Mouse (Mus musculus): ENCODE measurements around the gene Dyrk3.
"Not testable (repeated sequence)": the region's sequence is repeated elsewhere in the genome, so short reads cannot be mapped to it uniquely, and the experiment has no call there.

Gene Dyrk3

DNA sequence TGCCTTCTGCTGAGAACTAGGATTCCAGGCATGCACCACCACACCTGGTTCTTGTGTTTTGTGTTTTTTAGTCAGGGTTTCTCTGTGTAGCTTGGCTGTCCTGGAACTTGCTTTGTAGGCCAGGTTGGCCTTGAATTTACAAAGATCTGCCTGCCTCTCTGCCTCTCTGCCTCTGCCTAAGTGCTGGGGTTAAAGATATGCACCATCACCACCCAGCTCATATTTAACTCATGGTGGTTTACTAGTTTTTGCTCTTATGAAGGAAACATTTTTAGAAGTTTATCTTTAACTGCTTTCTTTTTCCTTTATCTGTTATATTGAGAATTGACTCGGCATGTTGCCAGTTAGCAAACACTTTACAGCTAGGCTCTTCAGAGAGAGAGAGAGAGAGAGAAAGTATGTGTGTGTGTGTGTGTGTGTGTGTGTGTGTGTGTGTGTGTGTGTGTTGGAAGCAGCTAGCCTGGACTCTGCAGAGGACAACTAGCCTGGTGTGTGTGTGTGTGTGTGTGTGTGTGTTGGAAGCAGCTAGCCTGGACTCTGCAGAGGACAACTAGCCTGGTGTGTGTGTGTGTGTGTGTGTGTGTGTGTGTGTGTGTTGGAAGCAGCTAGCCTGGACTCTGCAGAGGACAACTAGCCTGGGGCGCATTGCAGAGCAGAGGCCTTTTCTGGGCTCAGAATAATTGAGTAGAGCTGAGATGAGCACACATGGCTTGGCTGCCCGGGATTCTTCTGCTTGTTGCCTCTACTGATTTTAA, 21.6 kb upstream of the Dyrk3 start:
- not testable (repeated sequence) for DNase-seq (ENCODE audit: extremely low spot score, low read depth, low spot score)

DNA sequence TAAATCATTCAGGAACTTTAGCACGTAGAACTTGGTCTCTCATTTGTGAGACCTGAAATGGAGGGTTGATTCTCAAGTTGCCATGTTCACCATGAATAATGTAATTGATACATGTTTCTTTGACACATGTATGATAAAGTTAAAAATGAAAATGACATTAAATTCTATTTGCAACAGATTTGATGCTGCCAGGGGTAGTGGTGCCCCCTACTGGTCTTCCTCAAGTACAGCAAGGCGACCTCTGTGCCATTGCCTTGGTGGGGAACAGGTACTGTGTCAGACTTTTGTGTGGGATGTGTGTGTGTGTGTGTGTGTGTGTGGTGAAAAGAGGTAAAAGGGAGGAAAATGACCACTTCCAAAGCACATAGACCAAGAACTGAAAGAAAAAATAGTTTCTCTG, 17.3 kb upstream of the Dyrk3 start:
- no peak for DNase-seq (ENCODE audit: extremely low spot score, low read depth, low spot score)

DNA sequence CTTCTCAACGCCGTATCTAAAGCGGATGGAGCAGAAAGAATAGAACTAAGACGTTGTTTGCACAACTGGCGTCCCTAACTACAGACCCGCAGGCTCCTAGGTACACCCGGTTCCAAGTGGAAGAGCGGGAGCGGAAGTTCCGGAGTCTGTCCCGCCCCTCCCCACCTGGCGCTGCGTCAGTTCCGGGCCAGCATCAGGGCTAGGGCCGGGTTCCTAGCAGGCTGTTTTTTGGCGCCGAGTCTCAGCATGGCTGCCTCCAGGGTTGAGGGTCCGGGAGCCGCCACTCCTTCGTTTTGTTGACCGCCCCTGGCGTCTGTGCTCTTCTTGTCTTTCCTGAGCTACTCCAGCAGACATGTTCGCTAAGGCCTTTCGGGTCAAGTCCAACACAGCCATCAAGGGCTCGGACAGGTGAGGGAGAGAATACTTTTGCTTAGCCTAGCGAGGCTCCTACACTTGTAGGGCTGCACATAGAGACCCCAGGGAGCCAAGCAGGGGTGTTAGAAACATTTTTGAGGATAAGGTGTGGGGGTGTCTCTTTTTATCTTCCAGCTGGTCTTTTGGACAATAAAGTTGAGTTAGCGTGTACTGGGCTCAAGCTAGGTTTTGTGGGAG, 15.0 kb upstream of the Dyrk3 start, which contains the start of gene Eif2d:
Eif2d (plus strand) TSS at position 164 of the 612 bp plus-strand sequence.
- DNase-seq (ENCODE audit: extremely low spot score, low read depth, low spot score) = peak; percentile 42

DNA sequence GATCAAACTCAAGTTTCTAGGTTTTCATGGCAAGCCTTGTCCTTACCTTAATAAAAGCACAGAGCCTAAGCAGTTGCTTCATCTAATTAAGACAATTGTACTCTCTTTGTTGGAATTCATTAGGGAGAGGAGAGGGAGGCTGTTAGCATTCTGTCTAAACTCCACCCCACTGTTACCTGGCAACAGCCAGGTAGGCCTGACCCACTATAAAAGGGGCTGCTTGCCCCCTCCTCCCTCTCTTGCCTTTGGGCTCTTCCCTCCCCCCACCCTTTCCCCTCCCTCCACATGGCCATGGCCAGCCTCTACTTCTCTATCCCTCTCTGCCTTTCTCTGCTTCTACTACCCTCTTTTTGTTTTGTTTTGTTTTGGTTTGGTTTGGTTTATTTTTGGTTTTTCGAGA, 11.4 kb upstream of the Dyrk3 start:
- no peak for DNase-seq (ENCODE audit: extremely low spot score, low read depth, low spot score)

DNA sequence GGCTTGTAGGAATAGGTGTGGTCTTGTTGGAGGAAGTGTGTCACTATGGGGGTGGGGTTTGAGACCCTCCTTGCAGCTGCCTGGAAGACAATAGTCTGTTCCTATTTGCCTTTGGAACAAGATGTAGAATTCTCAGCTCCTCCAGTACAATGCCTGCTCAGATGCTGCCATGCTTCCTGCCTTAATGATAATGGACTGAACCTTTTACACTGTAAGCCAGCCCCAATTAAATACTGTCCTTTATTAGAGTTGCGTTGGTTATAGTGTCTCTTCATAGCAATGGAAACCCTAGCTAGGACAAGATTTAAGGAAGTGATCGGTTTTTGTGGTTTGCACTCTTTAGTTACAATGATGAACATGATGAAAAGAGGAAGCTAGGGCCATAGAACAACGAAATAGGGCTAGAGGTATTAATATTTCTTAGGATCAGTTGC, 8.1 kb upstream of the Dyrk3 start:
- DNase-seq (ENCODE audit: extremely low spot score, low read depth, low spot score) = no peak

DNA sequence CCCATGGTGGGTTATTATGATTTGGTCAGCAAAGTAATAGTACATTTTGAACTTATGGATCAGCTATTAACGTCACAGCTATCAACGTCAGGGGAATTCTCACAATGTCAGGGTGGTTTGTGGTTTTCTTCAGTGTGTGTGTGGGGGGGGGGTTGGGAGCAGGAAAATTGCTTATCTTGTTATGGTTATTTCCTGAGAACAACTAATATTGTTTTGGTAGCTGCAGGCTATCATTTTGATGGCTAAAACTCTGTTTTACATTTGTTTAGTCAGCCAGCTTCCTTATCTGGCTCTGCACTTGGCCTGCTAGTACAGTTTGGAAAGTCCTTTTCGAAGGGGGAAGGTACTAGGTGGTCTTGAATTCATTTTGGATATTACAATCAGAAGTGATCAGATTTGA, 7.1 kb upstream of the Dyrk3 start:
- not testable (repeated sequence) for DNase-seq (ENCODE audit: extremely low spot score, low read depth, low spot score)

DNA sequence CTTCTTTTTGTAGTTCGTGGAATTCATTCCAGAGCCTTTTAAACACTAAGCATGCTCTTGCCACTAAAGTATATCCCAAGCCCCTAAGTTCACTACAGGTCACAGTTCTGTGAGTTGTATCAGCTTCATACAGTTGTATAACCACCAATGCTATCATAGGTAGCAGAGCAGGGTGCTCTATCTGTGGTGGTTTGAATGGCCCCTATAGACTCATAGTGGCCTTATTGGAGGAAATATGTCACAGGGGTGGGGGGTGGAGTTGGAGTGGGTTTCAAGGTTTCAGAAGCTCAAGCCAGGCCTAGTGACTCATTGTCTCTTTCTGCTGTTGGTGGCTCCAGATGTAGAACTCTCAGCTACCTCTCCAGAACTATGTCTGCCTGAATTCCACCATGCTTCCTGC, 4.3 kb upstream of the Dyrk3 start:
- DNase-seq (ENCODE audit: extremely low spot score, low read depth, low spot score) = no peak

DNA sequence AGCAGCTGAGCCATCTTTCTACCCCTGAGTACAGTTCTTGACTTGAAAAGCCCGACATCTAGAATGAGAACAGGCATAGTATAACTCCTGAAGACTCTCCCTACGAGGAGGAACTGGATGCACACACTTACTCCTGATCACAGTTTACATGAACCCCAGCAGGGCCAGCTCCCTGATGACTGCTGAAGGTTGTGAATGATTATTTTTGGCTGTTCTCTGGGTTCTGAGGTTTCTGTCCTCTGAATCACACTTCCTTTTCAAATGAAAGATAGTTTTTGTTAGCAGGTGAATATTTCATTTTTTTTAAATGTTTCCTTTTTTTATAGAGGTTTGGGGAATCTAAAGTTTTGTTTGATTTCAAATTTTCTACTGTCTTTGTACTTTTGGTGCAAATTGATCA, 3.3 kb upstream of the Dyrk3 start:
- no peak for DNase-seq (ENCODE audit: extremely low spot score, low read depth, low spot score)

DNA sequence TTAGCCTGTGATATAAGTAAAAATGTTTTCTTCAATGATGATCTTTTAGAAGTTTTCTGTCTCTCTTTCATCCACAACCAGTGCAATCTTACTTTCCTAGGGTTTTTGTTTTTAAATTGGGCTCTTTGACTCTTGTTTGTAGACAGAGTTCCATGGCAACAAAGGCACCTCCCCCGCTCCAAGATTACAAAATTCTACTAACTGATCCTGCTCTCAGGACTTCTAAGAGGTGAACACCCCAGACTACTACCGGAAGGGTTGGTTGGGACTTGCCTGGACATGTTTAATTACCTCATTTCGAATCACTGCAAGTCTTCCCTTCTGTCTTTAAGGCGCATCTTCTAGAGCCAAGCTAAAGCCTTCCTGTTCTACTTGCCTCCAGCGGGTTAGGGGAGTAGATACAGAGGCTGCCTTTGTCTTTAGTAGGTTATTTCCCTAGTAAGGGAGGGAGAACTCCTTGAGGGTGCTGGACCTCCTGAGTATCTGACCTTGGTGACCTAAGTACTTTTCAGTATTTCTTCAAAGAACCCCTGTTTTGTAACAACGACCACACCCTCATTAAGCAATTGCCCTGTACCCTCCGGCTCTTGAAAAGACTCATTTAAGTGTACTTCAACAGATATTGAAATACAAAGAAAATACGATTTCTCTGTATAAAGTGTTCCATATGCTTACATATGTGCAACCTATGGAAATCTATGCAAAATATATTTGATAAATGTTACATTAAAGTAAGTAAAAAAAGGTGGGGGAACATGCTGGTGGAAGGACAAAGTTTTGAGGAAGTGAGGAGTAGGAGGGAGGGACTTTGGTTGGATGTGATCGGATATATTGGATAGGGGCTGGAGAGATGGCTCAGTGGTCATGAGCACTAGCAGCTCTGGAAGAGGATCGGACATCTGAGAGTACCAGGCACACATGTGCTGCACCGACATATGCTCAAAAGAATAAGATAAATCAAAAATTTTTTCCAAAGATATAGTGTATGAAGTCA, 1.3 kb upstream of the Dyrk3 start:
- no peak for DNase-seq (ENCODE audit: extremely low spot score, low read depth, low spot score)

DNA sequence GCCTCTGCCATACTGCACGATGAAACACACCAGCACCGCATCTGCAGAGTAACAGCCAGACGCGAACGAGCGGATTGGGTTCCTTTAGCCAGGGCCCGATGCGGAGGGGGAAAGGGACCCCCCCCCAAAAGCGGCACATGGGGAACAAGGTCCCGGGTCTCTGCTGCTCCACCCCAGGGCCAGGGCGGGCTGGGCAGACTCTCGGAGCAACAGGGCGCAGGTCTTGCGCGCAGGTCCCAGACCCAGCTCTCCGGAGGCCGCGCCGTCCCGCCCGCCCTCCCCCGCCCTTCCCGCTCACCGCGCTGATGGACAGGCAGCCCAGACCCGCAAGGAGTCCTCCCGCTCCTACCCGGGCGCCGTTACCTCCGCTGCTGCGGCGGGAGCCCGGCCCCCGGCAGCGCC, 422 bp downstream of the Dyrk3 start:
- no peak for DNase-seq (ENCODE audit: extremely low spot score, low read depth, low spot score)

DNA sequence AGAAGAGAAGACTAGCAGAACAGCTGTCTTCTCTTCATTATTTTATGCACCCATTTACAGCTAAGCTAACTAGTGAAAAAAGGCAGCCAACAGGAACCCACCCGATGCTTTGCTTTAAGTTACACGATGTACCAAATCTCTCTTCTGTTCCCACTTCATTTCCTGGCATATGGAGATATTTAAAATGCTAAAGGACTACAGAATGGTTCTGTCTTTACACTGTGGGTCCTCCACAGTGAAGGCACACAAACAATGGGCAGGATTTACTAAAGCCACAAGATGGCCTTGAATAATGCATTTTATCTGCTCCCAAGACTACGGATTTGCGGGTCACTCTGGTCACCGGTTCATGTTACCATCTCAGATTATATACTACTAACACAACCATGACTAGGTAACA, 1.0 kb downstream of the Dyrk3 start:
- DNase-seq (ENCODE audit: extremely low spot score, low read depth, low spot score) = no peak

DNA sequence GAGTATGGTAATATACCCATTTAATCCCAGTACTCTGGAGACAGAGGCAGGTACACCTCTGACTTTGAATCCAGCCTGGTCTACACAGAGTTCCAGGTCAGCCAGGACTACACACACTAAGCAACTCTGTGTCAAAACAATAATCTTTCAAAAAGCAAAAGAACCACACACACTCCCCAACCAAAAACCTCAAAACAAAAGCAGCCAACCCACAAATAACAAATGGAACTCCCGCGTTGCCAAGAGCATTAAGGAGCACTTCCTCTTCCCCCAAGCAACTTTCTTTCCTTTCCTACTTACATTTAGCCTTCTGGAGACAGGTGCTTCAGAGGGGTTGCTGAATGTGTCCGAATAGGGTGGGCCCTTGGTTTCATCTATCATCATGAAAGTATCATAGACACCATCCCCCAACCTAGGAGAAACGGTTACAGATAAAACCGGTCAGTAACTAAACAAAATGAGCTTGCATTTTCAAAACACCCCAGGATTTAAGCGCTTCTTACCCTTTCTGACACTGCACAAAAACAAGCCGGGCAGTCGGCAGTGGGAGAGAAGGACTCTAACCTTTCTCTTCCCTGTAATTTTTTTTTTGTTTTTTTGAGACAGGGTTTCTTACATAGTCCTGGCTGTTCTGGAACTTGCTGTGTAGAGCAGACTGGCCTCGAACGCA, 2.0 kb downstream of the Dyrk3 start:
- DNase-seq (ENCODE audit: extremely low spot score, low read depth, low spot score) = no peak

DNA sequence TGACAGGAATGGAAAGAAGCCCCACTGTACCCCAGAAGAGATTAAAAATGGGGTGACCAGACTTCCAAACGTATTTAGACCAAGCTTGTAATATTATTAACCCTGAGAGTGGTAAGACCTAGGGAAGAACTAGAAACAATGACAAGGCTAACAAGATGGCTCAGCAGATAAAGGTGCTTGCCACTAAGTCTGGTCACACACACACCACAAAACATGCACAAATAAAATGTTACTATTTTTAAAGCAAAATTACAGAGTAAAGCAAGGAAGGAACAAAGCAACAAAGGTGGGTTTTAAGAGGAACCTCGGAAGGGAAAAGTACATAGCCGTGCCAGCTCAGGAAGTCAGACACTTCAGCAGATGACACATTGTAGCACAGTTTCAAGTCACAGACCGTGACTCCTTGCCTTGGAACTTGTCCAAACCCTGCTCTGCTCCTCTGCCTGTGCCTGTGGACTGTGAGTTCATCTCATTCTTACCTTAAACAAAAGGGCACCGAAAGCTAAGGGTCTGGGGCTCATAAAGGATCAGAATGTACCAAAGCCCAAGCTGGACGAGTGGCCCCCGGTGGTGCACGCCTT, 3.1 kb downstream of the Dyrk3 start:
- DNase-seq (ENCODE audit: extremely low spot score, low read depth, low spot score) = no peak

DNA sequence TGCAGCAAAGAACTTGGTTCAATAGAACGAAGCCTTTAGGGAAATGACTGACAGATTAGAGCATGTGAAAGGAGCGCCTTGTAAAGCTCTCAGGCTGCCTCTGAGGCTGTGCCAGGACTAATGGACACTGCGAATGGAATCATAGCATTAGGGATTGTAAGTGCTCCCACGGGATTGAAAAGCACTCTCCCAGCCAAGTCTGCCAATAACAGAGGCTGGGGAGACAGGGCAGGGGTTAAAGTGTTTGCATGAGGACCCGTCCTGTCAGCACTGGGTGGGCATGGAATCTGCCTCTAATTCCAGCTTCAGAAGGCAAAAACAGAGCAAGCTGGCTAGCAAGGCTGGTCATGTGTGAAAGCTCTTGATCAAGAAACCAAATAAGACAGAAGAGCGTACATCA, 3.9 kb downstream of the Dyrk3 start:
- no peak for DNase-seq (ENCODE audit: extremely low spot score, low read depth, low spot score)

DNA sequence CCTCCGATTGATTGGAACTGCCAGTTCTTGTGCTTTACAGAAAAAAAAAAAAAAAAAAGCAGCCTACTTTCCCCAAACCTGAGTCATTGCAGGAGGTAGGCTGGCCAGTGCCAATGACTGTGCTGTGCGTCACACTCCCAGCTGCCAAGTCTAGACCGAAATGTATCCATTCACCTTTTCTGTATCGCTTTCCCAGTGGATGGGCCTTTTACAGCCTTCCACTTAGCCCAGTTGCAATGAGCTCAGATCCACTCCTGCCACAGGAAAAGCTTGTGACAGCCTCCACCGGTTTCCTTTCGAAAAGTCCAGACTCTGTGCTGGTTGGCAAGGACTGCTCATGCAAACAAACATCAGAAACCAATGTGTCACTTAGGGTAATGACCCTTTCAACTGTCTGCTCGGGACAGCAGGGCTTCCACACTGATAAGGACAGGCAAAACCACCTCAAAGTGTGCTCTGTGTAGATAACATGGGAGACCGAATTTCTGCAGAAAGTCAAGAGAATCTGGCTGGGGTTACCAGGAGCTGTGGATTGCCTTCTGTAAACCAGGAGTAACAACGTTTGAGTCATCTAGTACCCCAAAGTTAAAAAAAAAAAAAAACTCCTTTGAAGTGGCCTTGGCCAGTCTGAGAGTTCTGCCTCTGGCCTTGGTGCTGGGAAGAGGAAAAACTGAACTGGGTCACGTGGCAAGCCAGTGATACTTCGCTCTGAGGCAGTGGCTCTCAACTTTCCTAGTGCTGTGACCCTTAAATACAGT, 12.0 kb downstream of the Dyrk3 start:
- DNase-seq (ENCODE audit: extremely low spot score, low read depth, low spot score) = no peak

DNA sequence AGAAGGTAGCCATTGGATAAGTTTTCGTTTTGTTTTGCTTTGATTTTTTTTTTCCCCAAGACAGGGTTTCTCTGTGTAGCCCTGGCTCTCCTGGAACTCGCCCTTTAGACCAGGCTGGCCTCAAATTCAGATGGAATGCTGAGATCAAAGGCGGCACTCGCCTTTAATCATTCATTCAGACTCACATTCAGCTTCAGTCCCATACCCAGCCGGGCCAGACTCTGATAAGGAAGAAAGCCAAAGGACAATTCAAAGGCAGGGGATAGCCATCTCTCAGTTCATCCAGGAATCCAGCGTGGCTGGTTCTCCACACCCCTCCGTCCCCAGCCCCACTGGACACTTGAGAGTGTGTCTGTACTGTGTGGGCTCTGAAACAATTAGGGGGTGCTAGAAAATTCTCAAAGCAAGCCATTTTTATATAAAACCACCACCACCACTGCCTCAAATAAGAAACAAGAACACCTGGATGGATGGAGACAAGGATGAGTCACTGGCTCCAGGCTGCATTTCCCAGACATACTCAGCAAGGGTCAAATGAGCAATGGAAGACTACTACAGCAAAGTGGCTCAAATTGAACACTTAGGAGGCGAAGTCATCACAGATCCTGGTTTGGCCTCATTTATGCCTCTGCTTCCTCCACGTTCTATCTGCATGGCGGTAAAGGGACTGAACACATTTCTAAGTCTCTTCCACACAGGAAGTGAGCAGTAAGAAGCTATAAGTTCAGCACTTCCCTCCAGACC, 14.4 kb downstream of the Dyrk3 start:
- DNase-seq (ENCODE audit: extremely low spot score, low read depth, low spot score) = no peak

DNA sequence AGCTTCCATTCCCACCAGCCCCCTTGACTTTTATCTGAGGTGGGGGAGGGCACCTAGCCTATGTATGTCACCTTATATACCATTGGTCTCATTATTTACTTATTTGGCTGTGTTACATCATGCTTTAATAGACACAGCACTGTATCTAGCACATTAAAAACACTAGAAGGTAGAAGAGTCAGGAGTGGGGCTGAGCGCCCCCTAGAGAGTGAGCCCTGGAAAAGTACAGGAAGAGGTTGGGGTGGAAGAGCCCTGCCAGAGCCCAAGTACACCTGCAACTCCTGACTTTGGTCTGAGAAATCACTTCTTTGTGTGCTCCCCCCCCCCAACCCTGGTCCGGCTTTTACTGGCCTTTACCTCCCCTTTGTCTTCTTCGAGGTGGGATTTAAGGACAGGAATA, 16.2 kb downstream of the Dyrk3 start:
- no peak for DNase-seq (ENCODE audit: extremely low spot score, low read depth, low spot score)

DNA sequence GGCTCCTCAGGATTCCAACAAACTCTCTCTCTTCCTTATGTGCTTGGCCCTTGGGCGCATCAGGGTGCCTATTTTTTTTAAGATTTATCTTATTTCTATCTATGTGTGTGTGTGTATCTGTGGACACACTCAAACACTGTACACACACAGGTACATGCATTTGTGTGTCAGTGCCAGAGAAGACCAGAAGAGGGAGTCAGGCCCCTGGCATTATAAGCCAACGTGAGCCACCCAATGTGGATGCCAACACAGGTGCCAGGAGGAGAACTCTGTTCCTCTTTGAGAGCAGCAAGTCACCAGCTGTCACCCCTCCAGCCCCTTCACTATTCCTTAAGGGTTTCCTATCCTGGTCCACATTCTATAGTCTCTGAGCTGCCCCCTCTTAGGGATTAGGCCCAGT, 19.1 kb downstream of the Dyrk3 start:
- no peak for DNase-seq (ENCODE audit: extremely low spot score, low read depth, low spot score)

DNA sequence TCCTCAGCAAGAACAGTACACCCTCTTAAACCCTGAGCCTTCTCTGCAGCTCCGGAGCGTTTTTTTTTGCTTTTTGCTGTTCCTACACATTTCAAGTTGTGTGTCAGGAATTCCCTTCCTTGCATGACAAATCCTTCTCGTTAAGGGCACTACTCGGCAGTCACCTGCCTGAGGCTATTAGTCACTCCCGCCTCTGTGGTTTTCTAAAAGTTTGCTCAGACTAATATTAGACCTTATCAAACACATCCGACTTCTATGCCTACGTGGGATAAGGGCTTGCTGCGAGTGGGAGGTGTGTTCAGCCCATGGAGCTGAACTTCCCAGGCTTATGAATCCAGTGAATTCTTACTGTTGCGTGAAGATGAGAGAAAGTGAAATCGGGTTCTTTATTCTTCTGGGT, 19.6 kb downstream of the Dyrk3 start:
- DNase-seq (ENCODE audit: extremely low spot score, low read depth, low spot score) = no peak
